Mouse (Mus musculus): ENCODE data around the gene Hoxa1. TPM values are rescaled to one million over a fixed set of nuclear protein-coding genes. Genes with fewer than 3 reads are reported as not detected.

The Hoxa1 gene
- polyA plus RNA-seq, 1 experiment from 2014 or later, result 2.0 TPM

- Histone ChIP-seq H3K36me3 (no peaks in the 10 kb centered on the region), H3K9ac (no peak overlapping the region), H3K27ac (replicated peaks) (no peak overlapping the region), H3K4me2 (no peak overlapping the region), H3K4me3 (no peak overlapping the region), H3K27me3 (no peaks in the 10 kb centered on the region), H3K9me3 (no peaks in the 10 kb centered on the region), H3K4me1 (replicated peaks) (peaks cover 27% of the 10 kb centered on the region)
- 9% methylated on average over 3 of the region's 3 CpGs for WGBS
- no peak for ATAC-seq (ENCODE audit: low read depth)
These were observed 51.9 kb downstream of the Hoxa1 start for GRCm38 (mm10) chr6:52106178-52106577.

Other genes with a start within 250 kb of the Hoxa1 start
- 37.0 and 44.6 TPM in 2 replicates for gene Skap2, start 145.8 kb downstream of the Hoxa1 start, polyA plus RNA-seq (2015; fragmentation: Nextera tagmentation; extraction: Ambion mirVana)
- gene Hoxa2, start 6.5 kb upstream of the Hoxa1 start, polyA plus RNA-seq (2015; fragmentation: Nextera tagmentation; extraction: Ambion mirVana), result 11.9 and 13.7 TPM in 2 replicates
- gene 5730596B20Rik, start 19.2 kb upstream of the Hoxa1 start, polyA plus RNA-seq (2015; fragmentation: Nextera tagmentation; extraction: Ambion mirVana), result 3.5 and 4.1 TPM in 2 replicates
- gene Hoxa4, start 33.4 kb upstream of the Hoxa1 start, polyA plus RNA-seq (2015; fragmentation: Nextera tagmentation; extraction: Ambion mirVana), result 5.7 and 5.8 TPM in 2 replicates
- 44.7 and 66.8 TPM in 2 replicates for gene Hoxa5, start 46.3 kb upstream of the Hoxa1 start, polyA plus RNA-seq (2015; fragmentation: Nextera tagmentation; extraction: Ambion mirVana)
- gene Hoxa6, start 50.4 kb upstream of the Hoxa1 start, polyA plus RNA-seq (2015; fragmentation: Nextera tagmentation; extraction: Ambion mirVana), result 20.3 and 25.8 TPM in 2 replicates
- gene Hoxa3, start 55.0 kb upstream of the Hoxa1 start, polyA plus RNA-seq (2015; fragmentation: Nextera tagmentation; extraction: Ambion mirVana), result 13.9 and 16.4 TPM in 2 replicates
- not detected in 2 replicates for gene Gm28308, start 55.0 kb upstream of the Hoxa1 start, polyA plus RNA-seq (2015; fragmentation: Nextera tagmentation; extraction: Ambion mirVana)
- gene Hoxa7, start 63.5 kb upstream of the Hoxa1 start, polyA plus RNA-seq (2015; fragmentation: Nextera tagmentation; extraction: Ambion mirVana), result 117 and 125 TPM in 2 replicates
- 125 and 130 TPM in 2 replicates for gene Hoxa9, start 72.8 kb upstream of the Hoxa1 start, polyA plus RNA-seq (2015; fragmentation: Nextera tagmentation; extraction: Ambion mirVana)
- gene Hoxa10, start 82.5 kb upstream of the Hoxa1 start, polyA plus RNA-seq (2015; fragmentation: Nextera tagmentation; extraction: Ambion mirVana), result 77.8 and 86.6 TPM in 2 replicates
- 4.7 and 5.7 TPM in 2 replicates for gene Hoxa11, start 87.5 kb upstream of the Hoxa1 start, polyA plus RNA-seq (2015; fragmentation: Nextera tagmentation; extraction: Ambion mirVana)
- gene Hoxa13, start 102.6 kb upstream of the Hoxa1 start, polyA plus RNA-seq (2015; fragmentation: Nextera tagmentation; extraction: Ambion mirVana), result 0.08 and 0.32 TPM in 2 replicates
- 1.7 and 2.3 TPM in 2 replicates for gene Evx1, start 155.2 kb upstream of the Hoxa1 start, polyA plus RNA-seq (2015; fragmentation: Nextera tagmentation; extraction: Ambion mirVana)

All from neural tube, embryonic 13.5 days (tissue).